Mouse (Mus musculus): ENCODE data around the gene Tppp3.

The Tppp3 gene

DNA sequence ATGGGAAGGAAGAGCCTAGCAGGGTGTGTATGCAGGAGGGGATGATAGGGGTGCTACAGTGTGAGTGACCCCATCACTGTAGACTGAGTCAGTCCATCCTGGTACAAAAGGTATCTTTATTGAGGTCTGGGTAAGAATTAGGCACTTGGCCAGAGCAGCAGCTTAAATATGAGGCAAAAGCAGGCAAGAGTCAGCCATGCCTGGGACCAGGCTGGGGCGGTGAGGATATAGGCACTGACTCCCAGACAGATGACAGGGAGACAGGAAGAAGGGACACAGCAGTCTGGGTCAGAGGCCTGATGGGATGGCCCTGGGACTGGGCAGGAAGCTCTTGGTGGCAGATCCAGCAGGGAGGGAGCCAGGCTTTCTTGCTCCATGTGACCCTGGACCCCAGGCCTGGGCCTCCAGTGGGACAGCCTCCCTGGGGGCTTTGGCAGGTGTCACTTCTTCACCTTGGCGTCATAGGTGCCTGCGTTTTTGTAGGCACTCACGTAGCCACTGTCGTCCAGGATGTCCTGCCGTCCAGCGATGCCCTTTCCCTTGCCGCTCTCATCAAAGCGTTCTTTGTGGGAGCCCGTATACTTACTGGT is 3.8 kb downstream of the Tppp3 start:
- in situ Hi-C loops (cut with MboI, MseI): no loop called here

DNA sequence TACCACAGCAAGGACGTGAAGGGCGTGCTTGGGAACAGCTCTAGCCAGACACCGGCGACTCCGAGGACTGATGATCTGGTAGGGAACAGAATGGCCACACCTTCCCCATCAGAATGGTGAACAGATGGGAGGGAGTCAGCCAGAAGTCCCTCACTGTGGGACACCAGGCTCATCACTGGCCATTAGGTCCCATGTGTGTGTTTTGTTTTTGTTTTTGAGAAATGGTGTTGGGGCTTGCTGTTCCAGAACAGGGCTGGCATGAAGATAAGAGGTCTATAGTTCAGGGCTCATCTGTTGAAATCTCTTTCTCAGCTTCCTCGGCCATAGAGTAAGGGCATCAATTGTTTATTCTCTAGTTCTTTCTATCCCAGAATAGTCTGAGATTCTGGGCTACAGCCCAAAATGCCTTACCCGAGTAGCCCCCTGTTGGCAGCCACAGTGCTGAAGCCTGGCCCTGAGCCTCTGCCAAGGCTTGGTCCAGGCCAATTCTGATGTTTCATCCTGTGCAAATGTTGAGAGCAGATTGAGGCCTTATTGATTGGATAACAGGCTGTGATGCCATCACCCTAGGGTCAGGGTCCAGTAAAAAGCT is 4.5 kb downstream of the Tppp3 start:
- in situ Hi-C loops (cut with MboI, MseI): no loop called here

DNA sequence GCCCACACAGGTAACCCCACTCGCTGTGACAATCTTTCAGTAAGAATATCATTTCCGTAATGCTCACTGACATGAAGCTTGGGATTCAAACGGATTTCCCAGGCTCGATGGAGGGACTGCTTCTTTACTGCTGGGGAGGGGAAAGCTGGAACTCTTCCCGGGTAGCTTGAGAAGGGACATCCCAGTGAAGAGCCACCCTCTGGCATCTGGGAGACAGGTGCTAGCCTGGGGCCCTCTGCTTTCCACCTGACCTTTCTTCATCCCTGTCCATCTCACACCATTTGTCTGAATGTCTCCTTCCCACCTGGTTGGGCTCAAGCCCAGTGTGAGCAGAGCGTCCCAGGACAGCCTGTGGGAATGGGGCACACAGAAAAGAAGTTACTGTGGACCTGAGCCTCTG is 5.1 kb downstream of the Tppp3 start:
- in situ Hi-C loops (cut with MboI, MseI): no loop called here

DNA sequence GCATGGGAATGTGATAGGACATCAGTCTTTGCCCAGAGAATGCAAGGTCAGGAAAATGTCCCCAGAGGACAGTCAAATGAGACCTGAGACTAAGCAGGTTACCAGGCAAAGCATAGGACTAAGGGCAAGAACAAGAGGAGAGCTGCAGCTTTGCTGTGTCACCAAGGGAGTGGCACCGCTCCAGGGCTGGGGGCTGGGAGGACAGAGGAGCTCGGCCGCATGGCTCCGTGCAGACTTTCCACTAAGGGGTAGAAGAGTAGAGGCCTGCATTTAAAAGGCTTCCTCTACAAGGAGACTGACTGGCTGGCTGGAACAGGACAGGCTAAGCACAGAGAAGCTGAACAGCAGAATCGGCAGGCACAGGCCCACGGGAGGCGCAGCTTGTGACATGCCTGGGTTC is 6.7 kb downstream of the Tppp3 start:
- in situ Hi-C loops (cut with MboI, MseI): no loop called here

DNA sequence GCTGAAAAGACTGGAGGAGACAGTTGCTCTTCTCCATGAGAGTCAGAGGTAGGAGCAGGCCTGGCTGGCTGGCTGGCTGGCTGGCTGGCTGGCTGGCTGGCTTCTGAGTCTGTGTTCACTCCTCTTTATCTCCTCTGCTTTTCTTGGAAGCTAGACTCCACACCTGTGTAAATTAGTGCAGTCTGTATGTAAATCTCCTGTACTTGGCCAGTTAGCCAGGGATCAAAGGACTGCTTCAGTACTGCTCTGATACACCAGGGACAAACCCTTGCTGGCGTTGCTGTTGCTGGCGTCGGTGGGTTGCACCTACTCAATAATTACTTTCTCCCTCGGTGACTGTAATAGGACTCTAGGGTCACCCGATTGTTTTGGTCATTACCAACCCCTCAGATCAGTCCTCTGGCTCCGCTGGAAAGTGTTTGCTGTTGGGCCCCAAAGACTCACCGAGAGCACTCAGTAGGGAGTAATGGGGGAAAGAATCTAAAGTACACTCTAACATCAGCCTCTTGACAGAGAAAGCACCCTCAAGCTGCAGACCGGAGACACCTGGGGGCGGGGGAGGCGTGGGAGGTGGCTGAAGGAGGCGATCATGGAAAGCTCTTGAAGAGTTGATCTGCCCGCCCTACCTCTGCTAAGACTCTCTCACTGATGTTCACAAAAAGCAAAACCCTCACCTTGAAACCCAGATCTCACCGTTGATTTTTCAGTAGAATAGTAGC is 10.1 kb downstream of the Tppp3 start:
- in situ Hi-C loops (cut with MboI, MseI): no loop called here

DNA sequence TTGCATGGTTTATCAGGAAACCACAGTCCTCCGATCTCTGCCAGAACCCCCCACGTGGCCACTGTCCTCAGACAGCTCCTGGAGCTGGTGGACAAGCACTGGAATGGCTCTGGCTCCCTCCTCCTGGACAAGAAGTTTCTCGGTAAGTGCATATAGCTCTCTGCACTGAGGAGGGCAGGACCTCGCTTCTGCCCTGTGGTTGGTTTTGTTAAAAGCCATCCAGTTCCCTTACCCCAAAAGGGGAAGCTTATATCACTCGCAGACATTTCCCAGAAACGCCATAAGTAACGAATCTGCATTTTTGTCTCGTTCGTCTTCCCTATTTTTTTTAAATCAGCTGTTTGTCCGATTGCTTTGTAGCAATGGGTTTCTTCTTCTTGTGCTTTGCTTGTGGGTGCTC is 16.1 kb downstream of the Tppp3 start:
- in situ Hi-C loops (cut with MboI, MseI): no loop called here

DNA sequence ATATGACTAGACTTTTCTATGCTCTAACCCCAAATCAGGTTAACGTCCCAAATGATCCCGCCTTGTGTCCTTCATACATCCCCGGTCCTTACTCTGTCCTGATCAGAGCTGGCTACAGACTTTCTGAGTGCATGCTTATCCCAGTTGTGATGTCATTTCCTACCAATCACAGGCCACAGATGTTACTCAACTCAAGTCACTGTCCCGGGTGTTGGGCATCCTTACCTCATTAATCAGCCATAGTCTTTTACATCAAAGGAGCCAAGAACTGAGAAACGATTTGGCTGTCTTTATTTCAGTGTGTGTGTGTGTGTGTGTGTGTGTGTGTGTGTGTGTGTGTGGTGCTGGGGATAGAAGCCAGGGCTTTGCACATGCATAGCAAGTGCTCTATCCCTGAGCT is 17.2 kb downstream of the Tppp3 start:
- in situ Hi-C loops (cut with MboI, MseI): no loop called here

DNA sequence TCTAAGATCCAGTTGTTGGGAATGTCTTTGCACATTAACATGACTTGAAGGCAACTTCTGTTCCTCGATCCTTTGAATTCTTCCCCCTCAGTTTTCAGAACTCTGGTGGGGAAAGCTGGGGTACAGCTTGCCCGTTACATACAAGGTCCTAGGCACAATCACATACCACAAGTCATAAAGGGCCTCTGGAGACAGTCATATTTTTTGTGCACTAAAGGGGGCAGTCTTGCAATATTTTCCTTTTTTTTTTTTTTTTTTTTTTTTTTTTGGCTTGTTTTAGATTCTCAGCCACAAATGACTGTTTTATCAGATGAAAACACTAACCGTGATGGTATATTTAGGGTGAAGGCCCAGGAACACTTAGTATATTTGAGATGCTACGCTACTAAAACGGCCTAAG is 18.0 kb downstream of the Tppp3 start:
- in situ Hi-C loops (cut with MboI, MseI): no loop called here

DNA sequence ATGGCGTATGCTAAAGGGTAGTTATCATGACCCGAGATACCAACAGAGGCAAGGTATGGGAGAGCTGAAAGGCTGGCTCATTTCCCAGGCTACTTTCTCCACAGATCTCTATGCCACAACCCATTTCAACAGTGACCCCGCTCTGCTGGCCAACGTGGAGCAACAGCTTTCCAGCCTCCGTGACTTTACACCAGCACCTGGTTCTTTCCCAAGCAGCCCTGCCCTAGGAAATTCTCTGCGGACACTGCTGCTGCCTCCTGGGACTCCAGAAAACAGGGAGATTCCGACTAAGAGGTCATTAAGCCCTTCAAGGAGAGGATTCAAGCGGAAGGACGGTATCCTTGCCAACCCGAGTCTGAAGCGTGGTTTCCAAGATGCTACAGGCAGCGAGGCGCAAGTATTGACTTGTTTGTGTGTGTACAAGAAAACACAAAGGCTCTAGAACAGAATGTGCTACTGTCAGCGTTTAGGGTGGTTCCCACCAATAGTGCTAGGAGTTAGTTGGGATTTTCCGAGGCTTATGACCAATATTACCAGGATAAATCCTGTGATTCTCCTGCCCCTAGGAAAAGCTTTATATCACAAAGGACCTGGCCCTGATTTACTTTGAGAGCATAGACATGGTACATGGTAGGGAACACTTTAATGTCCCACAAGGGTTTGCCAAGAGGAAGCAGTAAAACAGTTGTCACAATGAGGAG is 19.3 kb downstream of the Tppp3 start:
- in situ Hi-C loops (cut with MboI, MseI): no loop called here

DNA sequence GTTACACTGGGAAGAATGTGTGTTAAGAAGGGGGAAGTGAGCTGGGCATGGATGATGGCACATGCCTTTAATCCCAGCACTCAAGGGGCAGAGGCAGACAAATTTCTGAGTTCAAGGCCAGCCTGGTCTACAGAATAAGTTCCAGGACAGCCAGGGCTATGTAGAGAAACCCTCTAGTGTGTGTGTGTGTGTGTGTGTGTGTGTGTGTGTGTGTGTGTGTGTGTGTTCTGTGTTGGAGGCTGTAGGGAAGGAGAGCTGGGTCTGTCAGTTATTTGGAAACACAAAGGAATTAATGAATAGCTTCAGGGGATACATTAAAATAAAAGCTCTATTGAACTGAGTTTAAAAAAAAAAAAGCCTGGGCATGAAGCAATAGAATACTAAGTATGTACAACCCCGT is 20.3 kb downstream of the Tppp3 start:
- in situ Hi-C loops (cut with MboI, MseI): no loop called here

DNA sequence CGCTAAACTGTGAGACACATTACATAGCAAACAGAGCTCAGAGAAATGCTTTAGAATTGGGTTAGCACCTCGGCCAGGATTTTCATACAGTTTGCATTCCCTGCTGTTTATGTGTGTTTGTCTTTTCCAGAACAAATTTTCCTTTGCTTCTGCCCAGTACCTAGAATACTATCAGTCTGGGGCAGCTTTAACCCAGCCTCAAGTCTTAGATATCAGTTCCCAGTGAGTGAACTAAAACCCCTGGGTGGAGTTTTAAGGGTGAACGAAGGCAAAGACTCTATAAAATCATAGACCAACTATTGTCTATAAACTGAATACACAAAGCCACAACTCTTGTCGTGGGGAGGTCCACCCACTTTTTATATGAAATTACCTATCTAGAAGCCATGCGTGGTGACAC is 22.7 kb downstream of the Tppp3 start:
- in situ Hi-C loops (cut with MboI, MseI): no loop called here

DNA sequence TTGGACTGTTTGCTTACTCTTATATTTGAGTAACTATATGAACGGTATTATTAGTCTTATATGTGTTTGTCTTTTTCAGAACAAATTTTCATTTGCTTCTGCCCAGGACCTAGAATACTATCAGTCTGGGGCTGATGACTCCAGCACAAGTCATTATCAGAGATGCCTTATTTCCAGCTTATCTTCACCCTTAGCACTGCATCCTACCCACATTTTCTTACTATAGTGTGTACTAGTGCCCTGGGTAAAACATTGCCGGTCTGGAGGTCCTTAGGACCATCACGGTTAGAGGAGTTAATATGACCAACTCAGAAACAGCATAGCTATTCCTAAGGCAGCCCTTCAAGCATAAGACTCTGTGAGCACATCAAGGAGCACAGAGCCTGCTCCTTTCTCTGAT is 23.1 kb downstream of the Tppp3 start:
- in situ Hi-C loops (cut with MboI, MseI): no loop called here

DNA sequence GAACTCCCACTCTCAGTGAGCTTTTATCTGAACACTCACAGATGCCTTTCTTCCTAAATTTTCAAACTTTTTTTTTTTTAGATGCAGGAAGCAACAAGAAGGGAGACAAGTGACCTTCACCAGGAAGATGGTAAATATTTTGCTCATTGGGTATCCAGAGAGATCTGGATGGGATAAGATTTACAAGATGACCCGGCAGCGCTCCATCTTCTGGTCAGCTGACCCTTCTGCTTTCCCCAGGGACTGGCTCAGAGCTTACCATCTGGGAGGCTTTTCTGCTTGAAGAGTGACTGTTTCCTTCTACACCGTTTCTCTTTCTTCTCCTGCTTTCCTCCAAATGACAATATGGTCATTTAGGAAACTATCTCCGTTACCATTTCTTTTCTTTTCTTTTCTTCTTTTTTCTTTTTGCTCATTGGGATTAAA is 25.2 kb downstream of the Tppp3 start:
- in situ Hi-C loops (cut with MboI, MseI): no loop called here

DNA sequence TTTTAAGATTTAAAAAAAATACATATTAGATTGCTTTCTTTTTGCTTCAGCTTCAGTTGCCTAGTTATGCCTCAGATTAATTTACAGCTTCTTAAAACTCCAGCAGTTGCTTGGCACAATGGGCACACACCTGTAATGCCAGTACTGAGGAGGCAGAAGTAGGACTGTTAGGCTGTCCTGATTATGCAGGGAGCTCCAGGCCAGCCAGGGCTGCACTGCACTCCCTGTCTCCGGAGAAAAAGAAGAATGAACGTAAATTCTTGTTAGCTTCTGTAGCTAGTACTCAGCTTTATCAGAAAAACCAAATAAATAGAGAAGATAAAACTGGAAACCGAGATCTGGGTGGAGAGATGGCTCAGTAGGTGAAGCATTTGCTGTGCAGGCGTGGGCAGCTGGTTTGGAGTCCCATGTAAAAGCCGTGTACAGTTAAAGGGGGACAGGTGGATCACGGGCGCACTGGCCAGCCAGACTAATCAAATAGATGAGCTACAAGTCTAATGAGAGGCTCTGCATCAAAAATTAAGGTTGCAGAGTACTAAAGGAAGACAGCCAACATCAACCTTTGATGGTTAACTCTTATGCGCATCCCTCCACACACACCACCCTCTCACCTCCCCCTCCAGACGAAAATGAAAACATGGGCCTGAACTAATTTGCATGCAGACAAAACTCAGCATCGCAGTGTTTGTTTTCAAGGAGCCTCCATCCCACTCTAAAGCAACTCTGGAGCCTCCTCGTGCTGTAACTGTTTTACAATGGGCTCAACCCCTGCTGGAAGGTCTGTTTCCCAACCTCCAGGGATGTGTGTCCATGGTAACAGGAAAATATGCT is 25.8 kb downstream of the Tppp3 start:
- in situ Hi-C loops (cut with MboI, MseI): no loop called here

DNA sequence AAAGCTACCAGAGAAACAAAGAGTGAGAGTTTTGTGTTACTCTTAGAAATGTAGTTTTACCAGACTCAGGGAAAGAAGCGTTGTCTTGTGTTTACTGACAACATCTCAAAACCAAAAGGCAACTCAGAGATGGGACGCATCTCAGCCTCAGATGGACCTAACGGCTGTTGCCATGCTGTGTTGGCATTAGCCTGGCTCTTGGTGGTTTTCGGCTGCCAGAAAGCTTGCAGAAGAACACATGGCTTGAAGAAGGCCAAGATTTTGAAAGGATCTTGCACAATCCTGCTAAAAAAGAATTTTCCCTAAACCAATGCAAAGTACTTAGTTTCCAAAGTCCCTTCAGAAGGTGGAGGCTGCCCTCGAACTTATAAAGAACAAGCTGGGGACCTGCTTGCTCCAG is 28.7 kb downstream of the Tppp3 start:
- in situ Hi-C loops (cut with MboI, MseI): no loop called here

DNA sequence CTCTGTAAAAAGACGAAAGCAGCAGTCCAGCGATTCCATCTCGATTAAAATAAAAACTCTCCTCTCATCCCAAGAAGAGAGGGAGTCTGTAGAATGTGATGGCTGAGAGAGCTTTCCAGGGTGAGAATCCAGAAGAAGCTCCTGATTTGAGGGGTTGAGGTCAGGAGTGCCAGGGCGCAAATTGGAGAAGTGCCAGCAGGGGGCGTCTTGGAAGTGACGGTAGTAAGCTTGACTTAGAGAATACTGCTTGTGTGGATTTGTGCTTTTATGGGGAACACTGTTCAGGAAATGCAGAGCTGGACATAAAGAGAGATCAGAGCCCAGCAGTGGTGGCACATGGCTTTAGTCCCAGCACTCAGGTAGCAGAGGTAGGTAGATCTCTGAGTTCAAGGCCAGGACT is 29.9 kb downstream of the Tppp3 start:
- in situ Hi-C loops (cut with MboI, MseI): no loop called here

DNA sequence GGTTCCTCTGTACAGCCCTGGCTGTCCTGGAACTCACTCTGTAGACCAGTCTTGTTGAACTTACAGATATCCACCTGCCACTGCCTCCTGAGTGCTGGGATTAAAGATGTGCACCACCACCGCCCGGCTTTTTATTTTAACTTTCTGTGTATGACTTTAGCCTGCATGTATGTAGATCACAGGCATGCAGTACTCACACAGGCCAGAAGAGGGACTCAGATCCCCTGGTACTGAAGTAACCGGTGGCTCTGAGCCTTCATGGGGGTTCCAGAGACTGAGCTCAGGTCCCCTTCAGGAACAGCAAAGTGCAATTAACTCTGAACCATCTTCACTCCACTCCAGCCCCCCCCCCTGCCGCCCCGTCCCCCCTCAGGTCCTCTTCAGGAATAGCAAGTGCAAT is 32.5 kb downstream of the Tppp3 start:
- in situ Hi-C loops (cut with MboI, MseI): no loop called here

DNA sequence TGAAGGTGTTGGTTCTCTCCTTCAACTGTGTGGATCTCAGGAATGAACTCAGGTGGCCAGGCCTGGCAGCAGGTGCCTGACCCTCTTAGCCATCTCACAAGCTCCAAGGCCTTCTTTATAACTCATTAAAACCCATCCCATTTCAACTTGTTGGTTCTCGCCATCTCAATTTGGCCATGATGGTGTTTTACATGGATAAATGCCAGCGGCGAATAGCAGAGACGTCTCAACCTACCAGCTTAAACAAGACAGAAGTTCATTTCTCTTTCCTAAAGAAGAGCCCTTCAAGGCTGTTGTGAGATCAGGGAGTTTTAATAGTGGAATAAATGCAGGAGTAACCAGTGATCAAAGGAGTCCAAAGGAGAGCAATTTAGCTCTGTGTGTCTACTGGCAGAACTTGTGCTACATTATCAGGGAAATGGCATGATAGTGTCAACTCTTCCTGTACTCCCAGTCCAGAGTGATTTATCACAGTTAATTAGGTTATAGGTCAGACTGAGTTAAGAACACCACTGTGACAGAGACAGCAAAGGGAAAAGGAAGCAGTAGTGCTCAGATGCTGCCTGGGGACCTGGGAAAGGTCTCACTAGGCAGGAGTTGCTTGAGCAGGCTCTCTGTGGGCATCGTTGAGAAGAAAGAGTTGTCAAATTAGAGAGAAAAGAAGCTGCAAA is 34.1 kb downstream of the Tppp3 start:
- in situ Hi-C loops (cut with MboI, MseI): no loop called here

DNA sequence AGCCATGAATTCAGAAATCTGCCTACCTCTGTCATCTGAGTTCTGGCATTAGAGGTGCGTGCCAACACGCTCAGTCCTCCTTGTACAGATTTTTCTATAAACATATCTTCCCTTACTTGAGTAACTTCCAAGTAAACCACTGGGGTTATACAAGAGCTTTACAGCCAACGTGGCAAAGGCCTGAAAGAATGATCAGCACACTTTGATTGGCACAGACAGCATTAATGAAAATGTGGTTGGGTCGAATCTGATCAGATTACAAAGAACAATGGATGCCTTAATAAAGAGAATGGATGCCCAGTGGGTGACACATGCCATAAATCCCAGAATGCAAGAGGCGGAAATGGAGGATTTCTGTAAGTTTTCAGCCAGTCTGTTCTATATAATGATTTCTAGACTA is 35.1 kb downstream of the Tppp3 start:
- in situ Hi-C loops (cut with MboI, MseI): no loop called here

DNA sequence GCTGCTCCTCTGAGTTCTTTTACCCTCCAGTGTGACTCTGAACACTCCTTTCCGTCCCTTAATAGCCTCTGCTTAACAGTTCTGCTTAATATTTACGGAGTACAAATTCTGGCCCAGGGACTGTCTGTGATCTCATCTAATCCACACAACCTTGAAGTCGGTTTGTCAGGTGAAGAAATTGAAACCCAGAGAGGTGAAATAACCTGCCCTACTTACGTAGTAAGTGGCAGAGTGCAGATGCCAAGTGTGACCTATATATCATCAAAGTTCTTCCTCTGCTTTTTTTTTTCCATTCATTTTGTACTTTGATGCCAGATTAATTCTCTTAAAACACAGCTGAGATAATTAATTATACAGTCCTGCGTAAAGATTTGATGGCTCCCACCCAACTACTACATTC is 37.2 kb downstream of the Tppp3 start:
- in situ Hi-C loops (cut with MboI, MseI): no loop called here

DNA sequence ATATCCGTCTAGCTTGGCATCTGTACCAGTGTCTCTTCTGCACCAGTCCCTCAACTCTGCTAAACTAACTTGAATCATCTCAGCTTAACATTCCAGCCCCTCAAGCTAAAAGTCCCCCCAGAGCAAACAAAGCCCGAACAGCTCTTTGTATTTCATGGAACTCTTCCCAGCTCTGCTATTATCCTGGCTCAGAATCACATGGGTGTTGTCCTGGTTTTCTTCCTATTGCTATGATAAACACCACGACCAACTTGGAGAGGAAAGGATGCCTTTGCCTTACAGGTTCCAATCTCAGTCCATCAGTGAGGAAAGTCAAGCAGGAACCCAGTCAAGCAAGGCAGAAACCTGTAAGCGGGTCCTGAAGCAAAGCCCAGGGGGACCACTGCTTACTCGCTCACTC is 37.8 kb downstream of the Tppp3 start:
- in situ Hi-C loops (cut with MboI, MseI): no loop called here
